Comparison of ENCODE assay signal across 8 mouse cellular contexts in genomic region chr2:151961284-151962196, GRCm38 (mm10). TPM values are rescaled to one million over a fixed set of nuclear protein-coding genes. Genes with fewer than 3 reads are reported as not detected.
DNase-seq lines count a peak whose midpoint lies in the region; ATAC-seq lines count a peak whose summit lies in the region.
"Had no signal": no experiment of that assay in that cellular context is flagged by ENCODE, and none has a peak within 500 bp of the region (broad histone marks: within the 10 kb centered on the region; RNA-seq: fewer than 3 reads in every experiment).

No protein-coding gene starts in this region.

- no peaks in the 10 kb centered on the region for H3K9me3 ChIP-seq in heart, embryonic 10.5 days
- H3K9me3 ChIP-seq in midbrain, embryonic 10.5 days (replicated peaks), result no peaks in the 10 kb centered on the region
- H3K9me3 ChIP-seq in midbrain, embryonic 14.5 days (ENCODE audit: control insufficient read depth, low read length), result no peaks in the 10 kb centered on the region

- 50% methylated on average over 9 of the region's 9 CpGs for WGBS in heart, embryonic 10.5 days
- 36% methylated on average over 9 of the region's 9 CpGs for WGBS in midbrain, embryonic 10.5 days
- WGBS in midbrain, embryonic 14.5 days, result 32% methylated on average over 9 of the region's 9 CpGs

- H3K27me3 ChIP-seq in heart, embryonic 10.5 days (ENCODE audit: insufficient read depth, poor library complexity, severe bottlenecking), result peaks cover 22% of the 10 kb centered on the region
- peaks cover 26% of the 10 kb centered on the region for H3K27me3 ChIP-seq in midbrain, embryonic 10.5 days (ENCODE audit: low read depth, poor library complexity, severe bottlenecking)
- H3K27me3 ChIP-seq in midbrain, embryonic 14.5 days (ENCODE audit: control insufficient read depth, insufficient read depth, low read length), result no peaks in the 10 kb centered on the region

- H3K4me1 ChIP-seq in heart, embryonic 10.5 days, result peaks cover 71% of the 10 kb centered on the region
- H3K4me1 ChIP-seq in midbrain, embryonic 10.5 days, result peaks cover 78% of the 10 kb centered on the region
- H3K4me1 ChIP-seq in midbrain, embryonic 14.5 days (ENCODE audit: control insufficient read depth, insufficient read depth, low read length), result peaks cover 24% of the 10 kb centered on the region

- ATAC-seq in midbrain, embryonic 14.5 days (ENCODE audit: low FRiP score, low TSS enrichment), result no peak
- no peak for ATAC-seq in megakaryocyte progenitor cell, adult 5-6 weeks (replicated peaks; ENCODE audit: poor library complexity)

- H3K9ac ChIP-seq in midbrain, embryonic 14.5 days (replicated peaks; ENCODE audit: low read length), result no peak overlapping the region

- no peak for DNase-seq in heart, embryonic 10.5 days (ENCODE audit: low spot score)
- DNase-seq in heart, adult 18-20 months, result no peak
- no peak for DNase-seq in midbrain, embryonic 10.5 days (ENCODE audit: low spot score)
- DNase-seq in midbrain, embryonic 14.5 days, result no peak
- peak; percentile 31 for DNase-seq in induced T-regulatory cell, adult 2 months (ENCODE audit: low read depth)
- no peak for DNase-seq in urinary bladder, postnatal 25 days (ENCODE audit: low spot score)

- no peaks in the 10 kb centered on the region for H3K36me3 ChIP-seq in heart, embryonic 10.5 days
- no peaks in the 10 kb centered on the region for H3K36me3 ChIP-seq in midbrain, embryonic 10.5 days
- H3K36me3 ChIP-seq in midbrain, embryonic 14.5 days (ENCODE audit: control insufficient read depth, insufficient read depth, low read length), result no peaks in the 10 kb centered on the region

- no peak overlapping the region for H3K4me3 ChIP-seq in heart, embryonic 10.5 days
- no peak overlapping the region for H3K4me3 ChIP-seq in midbrain, embryonic 10.5 days
- no peak overlapping the region for H3K4me3 ChIP-seq in midbrain, embryonic 14.5 days (replicated peaks; ENCODE audit: low read depth, low read length)

- H3K4me2 ChIP-seq in midbrain, embryonic 14.5 days (ENCODE audit: low read length), result no peak overlapping the region
- H3K4me2 ChIP-seq: liver, embryonic 11.5 days had no signal

- H3K27ac ChIP-seq in heart, embryonic 10.5 days, result peak overlapping the region; percentile 67
- H3K27ac ChIP-seq in midbrain, embryonic 10.5 days (replicated peaks), result peak overlapping the region; percentile 75
- no peak overlapping the region for H3K27ac ChIP-seq in midbrain, embryonic 14.5 days (replicated peaks; ENCODE audit: low read depth, low read length)

RNA-seq across cellular contexts. Expression of gene Fam110a, which starts 18.5 kb away (rescaled TPM):
- 11.4 and 16.3 TPM in 2 replicates for polyA plus RNA-seq in heart, embryonic 10.5 days (2016; fragmentation: Nextera tagmentation; extraction: Ambion mirVana)
- 1 to 10 TPM; 3.4 to 3.7 TPM for total RNA-seq in heart, adult 18-20 months (2021)
- polyA plus RNA-seq in midbrain, embryonic 10.5 days (2016; fragmentation: Nextera tagmentation; extraction: Ambion mirVana), result 79.8 and 108 TPM in 2 replicates
- 55.8 and 67.5 TPM in 2 replicates for polyA plus RNA-seq in midbrain, embryonic 14.5 days (2014; fragmentation: Nextera tagmentation; extraction: Ambion mirVana)
- 5.6 and 8.2 TPM in 2 replicates for total RNA-seq in megakaryocyte progenitor cell, adult 5-6 weeks (2015)
- 3.8 and 4.6 TPM in 2 replicates for total RNA-seq in megakaryocyte progenitor cell, adult 5-6 weeks (2017)

RNA-seq across cellular contexts. Expression of gene Slc52a3, which starts 34.8 kb away (rescaled TPM):
- polyA plus RNA-seq in heart, embryonic 10.5 days (2016; fragmentation: Nextera tagmentation; extraction: Ambion mirVana), result 1.2 and 1.3 TPM in 2 replicates
- 1 to 10 TPM; 1.6 to 2.9 TPM for total RNA-seq in heart, adult 18-20 months (2021)
- polyA plus RNA-seq in midbrain, embryonic 10.5 days (2016; fragmentation: Nextera tagmentation; extraction: Ambion mirVana), result 0.81 and 0.87 TPM in 2 replicates
- 0.42 and 0.74 TPM in 2 replicates for polyA plus RNA-seq in midbrain, embryonic 14.5 days (2014; fragmentation: Nextera tagmentation; extraction: Ambion mirVana)
- 0.22 TPM in 1 of 2 replicates, not detected in the other for total RNA-seq in megakaryocyte progenitor cell, adult 5-6 weeks (2015)
- 0.12 TPM in 1 of 2 replicates, not detected in the other for total RNA-seq in megakaryocyte progenitor cell, adult 5-6 weeks (2017)

RNA-seq across cellular contexts. Expression of gene Angpt4, which starts 50.5 kb away (rescaled TPM):
- polyA plus RNA-seq in heart, embryonic 10.5 days (2016; fragmentation: Nextera tagmentation; extraction: Ambion mirVana), result 0.48 and 1.1 TPM in 2 replicates
- total RNA-seq in heart, adult 18-20 months (2021), result under 1 TPM; 0.28 to 0.35 TPM
- 0.06 and 0.32 TPM in 2 replicates for polyA plus RNA-seq in midbrain, embryonic 10.5 days (2016; fragmentation: Nextera tagmentation; extraction: Ambion mirVana)
- 0.17 TPM in 1 of 2 replicates, not detected in the other for polyA plus RNA-seq in midbrain, embryonic 14.5 days (2014; fragmentation: Nextera tagmentation; extraction: Ambion mirVana)
- not detected in 2 replicates for total RNA-seq in megakaryocyte progenitor cell, adult 5-6 weeks (2015)
- total RNA-seq in megakaryocyte progenitor cell, adult 5-6 weeks (2017), result not detected in 2 replicates
